ENCODE assay signal across 28 mouse cellular contexts in genomic region chr14:33891507-33891906, GRCm38 (mm10). TPM values are rescaled to one million over a fixed set of nuclear protein-coding genes. Genes with fewer than 3 reads are reported as not detected.
"Had no signal": no experiment of that assay in that cellular context is flagged by ENCODE, and none has a peak within 500 bp of the region (broad histone marks: within the 10 kb centered on the region; RNA-seq: fewer than 3 reads in every experiment).

No protein-coding gene starts in this region.

- H3K27me3 ChIP-seq: embryonic facial prominence, embryonic 12.5 days; forebrain, embryonic 12.5 days; forebrain, embryonic 13.5 days; forebrain, embryonic 15.5 days had no signal

- H3K9ac ChIP-seq: embryonic facial prominence, embryonic 12.5 days; embryonic facial prominence, embryonic 13.5 days; embryonic facial prominence, embryonic 15.5 days; forebrain, embryonic 12.5 days; forebrain, embryonic 13.5 days; forebrain, embryonic 15.5 days; forebrain, postnatal 0 days had no signal

- ATAC-seq: forebrain, embryonic 13.5 days; forebrain, embryonic 14.5 days; forebrain, embryonic 15.5 days; forebrain, embryonic 16.5 days; forebrain, postnatal 0 days had no signal

- H3K36me3 ChIP-seq: embryonic facial prominence, embryonic 10.5 days; embryonic facial prominence, embryonic 12.5 days; embryonic facial prominence, embryonic 13.5 days; embryonic facial prominence, embryonic 15.5 days; forebrain, embryonic 10.5 days; forebrain, embryonic 12.5 days; forebrain, embryonic 15.5 days had no signal

- H3K9me3 ChIP-seq: embryonic facial prominence, embryonic 10.5 days; embryonic facial prominence, embryonic 12.5 days; embryonic facial prominence, embryonic 13.5 days; embryonic facial prominence, embryonic 15.5 days; forebrain, embryonic 10.5 days; forebrain, embryonic 12.5 days; forebrain, embryonic 13.5 days; forebrain, embryonic 15.5 days had no signal

- DNase-seq: cerebellum, adult 2 months; cerebellum, adult 9-10 months; cerebellum, adult 9-11 months; cerebellum, postnatal 36 days; embryo, embryonic 11 days; forebrain, postnatal 0 days; gastrocnemius, adult 2 months; gastrocnemius, postnatal 10 days; gastrocnemius, postnatal 14 days; gastrocnemius, postnatal 25 days; gastrocnemius, postnatal 36 days; heart, adult 18-20 months; heart, adult 2 months had no signal

- H3K27ac ChIP-seq: embryonic facial prominence, embryonic 10.5 days; embryonic facial prominence, embryonic 12.5 days; embryonic facial prominence, embryonic 13.5 days; embryonic facial prominence, embryonic 15.5 days; forebrain, embryonic 10.5 days; forebrain, embryonic 12.5 days; forebrain, embryonic 13.5 days; forebrain, embryonic 15.5 days; gastrocnemius, adult 2 months; heart, adult 2 months had no signal

- H3K4me2 ChIP-seq: embryonic facial prominence, embryonic 12.5 days; embryonic facial prominence, embryonic 13.5 days; embryonic facial prominence, embryonic 15.5 days; forebrain, embryonic 12.5 days; forebrain, embryonic 13.5 days; forebrain, embryonic 15.5 days had no signal

- H3K4me3 ChIP-seq: embryonic facial prominence, embryonic 10.5 days; embryonic facial prominence, embryonic 12.5 days; embryonic facial prominence, embryonic 13.5 days; embryonic facial prominence, embryonic 15.5 days; erythroblast, embryonic 14.5 days; forebrain, embryonic 10.5 days; forebrain, embryonic 12.5 days; forebrain, embryonic 13.5 days; forebrain, embryonic 15.5 days; gastrocnemius, adult 2 months; heart, adult 2 months had no signal

RNA-seq across cellular contexts. Expression of gene Gdf10, which starts 31.9 kb away (rescaled TPM):
- polyA plus RNA-seq: erythroblast, embryonic 14.5 days had no signal

RNA-seq across cellular contexts. Expression of gene Gdf2, which starts 49.3 kb away (rescaled TPM):
- polyA plus RNA-seq: cortical plate, adult 2 months; embryonic facial prominence, embryonic 10.5 days; embryonic facial prominence, embryonic 11.5 days; embryonic facial prominence, embryonic 12.5 days; embryonic facial prominence, embryonic 14.5 days; embryonic facial prominence, embryonic 15.5 days; erythroblast, embryonic 14.5 days; forebrain, embryonic 10.5 days; forebrain, embryonic 11.5 days; forebrain, embryonic 12.5 days; forebrain, embryonic 13.5 days; forebrain, embryonic 14.5 days; forebrain, embryonic 15.5 days; forebrain, embryonic 16.5 days had no signal
